Mouse (Mus musculus): ENCODE results near the gene 4930524B15Rik. TPM values are rescaled to one million over a fixed set of nuclear protein-coding genes. Genes with fewer than 3 reads are reported as not detected.

4930524B15Rik gene
- polyA plus RNA-seq, 1 experiment, result 33.6 TPM

DNA sequence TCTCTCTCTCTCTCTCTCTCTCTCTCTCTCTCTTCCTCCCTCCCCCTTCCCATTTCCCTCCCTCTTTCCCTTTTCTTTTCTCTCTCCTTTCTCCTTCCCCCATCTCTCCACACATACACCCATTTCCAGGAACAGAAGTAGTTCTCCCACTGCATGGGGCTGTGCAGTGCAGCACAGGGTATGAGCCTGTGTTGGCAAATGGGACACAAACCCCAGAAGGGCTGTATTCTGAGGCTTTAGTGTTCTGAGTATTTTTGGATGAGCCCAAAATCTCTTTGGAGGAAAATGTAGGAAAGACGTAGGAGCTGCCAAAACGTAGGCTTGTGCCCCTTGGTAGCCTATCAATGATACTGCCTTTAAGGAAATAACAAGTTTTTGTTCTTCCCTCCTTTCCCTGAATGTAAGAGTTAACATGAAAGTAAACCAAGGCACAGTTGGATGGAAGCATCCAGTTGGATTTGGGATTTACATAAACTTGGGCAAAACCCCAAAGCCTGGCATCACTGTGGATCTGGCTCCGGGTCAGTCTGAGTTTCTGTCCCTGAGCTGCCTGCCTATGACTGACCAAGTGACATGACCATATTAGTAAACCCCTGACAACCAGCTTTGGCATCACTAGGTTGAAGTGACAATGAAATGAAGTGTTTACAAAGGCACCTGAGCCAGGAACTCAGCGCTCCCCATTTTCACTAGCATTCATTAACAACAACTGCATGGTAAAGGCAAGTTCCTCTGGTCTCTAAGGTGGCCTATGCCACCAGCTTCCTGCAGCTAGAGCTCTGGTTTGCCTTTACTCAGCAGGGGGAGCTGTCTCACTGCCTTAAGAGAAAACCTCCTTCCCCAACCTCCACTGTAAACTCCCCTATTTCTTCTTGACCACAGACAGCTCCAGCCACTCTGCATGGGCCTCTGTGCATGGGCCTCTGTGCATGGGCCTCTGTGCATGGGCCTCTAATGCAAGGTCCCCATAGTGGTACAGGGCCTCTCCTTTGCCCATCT, 23.5 kb upstream of the 4930524B15Rik start:
- Histone ChIP-seq H3K27me3 (ENCODE audit: control insufficient read depth, insufficient read depth, low read length) (no peaks in the 10 kb centered on the region), H3K36me3 (ENCODE audit: control insufficient read depth, insufficient read depth, low read length) (no peaks in the 10 kb centered on the region), H3K4me1 (ENCODE audit: control insufficient read depth, insufficient read depth, low read length) (peaks cover 6% of the 10 kb centered on the region), H3K4me3 (ENCODE audit: control insufficient read depth, low read depth, low read length) (no peak overlapping the region), H3K27ac (ENCODE audit: control insufficient read depth, insufficient read depth, low read depth, low read length) (no peak overlapping the region)
- TF ChIP-seq POLR2A (IDR thresholded peaks at IDR 0.05; ENCODE audit: control insufficient read depth, low read depth, low read length) (no peak), CTCF (IDR thresholded peaks at IDR 0.05; ENCODE audit: control insufficient read depth, insufficient read depth, insufficient replicate concordance, low read depth, low read length) (no peak)

DNA sequence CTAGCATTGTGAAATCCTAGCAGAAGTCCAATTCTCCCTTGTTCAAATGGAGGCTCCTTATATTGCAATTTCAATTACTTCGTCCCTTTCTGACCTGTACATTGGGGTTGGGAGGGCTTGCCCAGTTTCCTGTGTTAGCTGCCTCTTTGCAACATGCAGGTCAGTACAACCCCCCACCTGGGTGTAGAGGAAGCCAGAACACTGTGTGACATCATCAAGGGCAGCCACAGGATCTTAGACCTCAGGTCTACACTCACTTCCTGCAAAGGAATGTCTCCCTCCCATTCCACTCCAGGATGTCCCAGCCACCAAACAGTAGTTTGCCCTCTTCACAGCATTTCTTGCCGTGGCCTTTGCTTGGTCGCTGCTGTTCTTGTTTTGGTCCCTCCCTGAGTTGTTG, 19.9 kb upstream of the 4930524B15Rik start:
- Histone ChIP-seq H3K27me3 (ENCODE audit: control insufficient read depth, insufficient read depth, low read length) (no peaks in the 10 kb centered on the region), H3K4me3 (ENCODE audit: control insufficient read depth, low read depth, low read length) (no peak overlapping the region), H3K36me3 (ENCODE audit: control insufficient read depth, insufficient read depth, low read length) (no peaks in the 10 kb centered on the region), H3K27ac (ENCODE audit: control insufficient read depth, insufficient read depth, low read depth, low read length) (no peak overlapping the region), H3K4me1 (ENCODE audit: control insufficient read depth, insufficient read depth, low read length) (peaks cover 16% of the 10 kb centered on the region)
- TF ChIP-seq CTCF (IDR thresholded peaks at IDR 0.05; ENCODE audit: control insufficient read depth, insufficient read depth, insufficient replicate concordance, low read depth, low read length) (no peak), POLR2A (IDR thresholded peaks at IDR 0.05; ENCODE audit: control insufficient read depth, low read depth, low read length) (no peak)

- Histone ChIP-seq H3K4me3 (ENCODE audit: control insufficient read depth, low read depth, low read length) (peak overlapping the region; percentile 27), H3K27ac (ENCODE audit: control insufficient read depth, insufficient read depth, low read depth, low read length) (no peak overlapping the region), H3K27me3 (ENCODE audit: control insufficient read depth, insufficient read depth, low read length) (no peaks in the 10 kb centered on the region), H3K4me1 (ENCODE audit: control insufficient read depth, insufficient read depth, low read length) (peaks cover 9% of the 10 kb centered on the region), H3K36me3 (ENCODE audit: control insufficient read depth, insufficient read depth, low read length) (no peaks in the 10 kb centered on the region)
- no peak for TF ChIP-seq CTCF (IDR thresholded peaks at IDR 0.05; ENCODE audit: control insufficient read depth, insufficient read depth, insufficient replicate concordance, low read depth, low read length)
- no peak for TF ChIP-seq POLR2A (IDR thresholded peaks at IDR 0.05; ENCODE audit: control insufficient read depth, low read depth, low read length)
These were observed 16.7 kb upstream of the 4930524B15Rik start for GRCm38 (mm10) chr11:31948462-31949330.

GRCm38 (mm10) chr11:31949331-31949785, 16.0 kb upstream of the 4930524B15Rik start:
- Histone ChIP-seq H3K27me3 (ENCODE audit: control insufficient read depth, insufficient read depth, low read length) (no peaks in the 10 kb centered on the region), H3K4me3 (ENCODE audit: control insufficient read depth, low read depth, low read length) (peak overlapping the region; percentile 27), H3K4me1 (ENCODE audit: control insufficient read depth, insufficient read depth, low read length) (peaks cover 9% of the 10 kb centered on the region), H3K27ac (ENCODE audit: control insufficient read depth, insufficient read depth, low read depth, low read length) (no peak overlapping the region), H3K36me3 (ENCODE audit: control insufficient read depth, insufficient read depth, low read length) (no peaks in the 10 kb centered on the region)
- TF ChIP-seq CTCF (IDR thresholded peaks at IDR 0.05; ENCODE audit: control insufficient read depth, insufficient read depth, insufficient replicate concordance, low read depth, low read length) (no peak), POLR2A (IDR thresholded peaks at IDR 0.05; ENCODE audit: control insufficient read depth, low read depth, low read length) (no peak)

GRCm38 (mm10) chr11:31960071-31960470, 5.3 kb upstream of the 4930524B15Rik start:
- no peak for TF ChIP-seq POLR2A (IDR thresholded peaks at IDR 0.05; ENCODE audit: control insufficient read depth, low read depth, low read length)
- TF ChIP-seq CTCF (IDR thresholded peaks at IDR 0.05; ENCODE audit: control insufficient read depth, insufficient read depth, insufficient replicate concordance, low read depth, low read length), result no peak
- no peak overlapping the region for H3K4me3 ChIP-seq (ENCODE audit: control insufficient read depth, low read depth, low read length)
- no peaks in the 10 kb centered on the region for H3K36me3 ChIP-seq (ENCODE audit: control insufficient read depth, insufficient read depth, low read length)
- H3K27ac ChIP-seq (ENCODE audit: control insufficient read depth, insufficient read depth, low read depth, low read length), result no peak overlapping the region
- no peaks in the 10 kb centered on the region for H3K27me3 ChIP-seq (ENCODE audit: control insufficient read depth, insufficient read depth, low read length)
- no peaks in the 10 kb centered on the region for H3K4me1 ChIP-seq (ENCODE audit: control insufficient read depth, insufficient read depth, low read length)

DNA sequence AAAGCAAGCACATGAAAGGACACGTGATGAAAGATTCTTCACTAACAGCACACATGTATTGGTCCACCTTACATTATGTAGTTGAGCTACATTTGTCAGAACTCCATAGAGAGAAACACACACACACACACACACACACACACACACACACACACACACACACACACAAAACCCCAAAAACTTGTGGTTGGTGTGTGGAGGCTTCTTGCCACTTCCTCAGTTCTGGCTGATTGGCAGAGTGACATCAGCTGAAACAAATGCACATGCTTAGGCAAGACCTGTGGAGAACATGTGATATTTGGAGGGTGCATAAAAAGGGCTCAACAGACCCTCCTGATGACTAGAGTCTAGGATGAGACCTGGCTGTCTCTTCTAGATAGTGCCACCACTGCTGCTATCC, 1.4 kb upstream of the 4930524B15Rik start:
- Histone ChIP-seq H3K4me3 (ENCODE audit: control insufficient read depth, low read depth, low read length) (peak overlapping the region; percentile 55; the same call in 1 of the 2 replicates), H3K4me1 (ENCODE audit: control insufficient read depth, insufficient read depth, low read length) (no peaks in the 10 kb centered on the region), H3K27ac (ENCODE audit: control insufficient read depth, insufficient read depth, low read depth, low read length) (no peak overlapping the region), H3K36me3 (ENCODE audit: control insufficient read depth, insufficient read depth, low read length) (no peaks in the 10 kb centered on the region), H3K27me3 (ENCODE audit: control insufficient read depth, insufficient read depth, low read length) (no peaks in the 10 kb centered on the region)
- TF ChIP-seq POLR2A (IDR thresholded peaks at IDR 0.05; ENCODE audit: control insufficient read depth, low read depth, low read length) (no peak), CTCF (IDR thresholded peaks at IDR 0.05; ENCODE audit: control insufficient read depth, insufficient read depth, insufficient replicate concordance, low read depth, low read length) (no peak)

GRCm38 (mm10) chr11:31974132-31974531, 8.7 kb downstream of the 4930524B15Rik start:
- Histone ChIP-seq H3K27me3 (ENCODE audit: control insufficient read depth, insufficient read depth, low read length) (no peaks in the 10 kb centered on the region), H3K4me1 (ENCODE audit: control insufficient read depth, insufficient read depth, low read length) (no peaks in the 10 kb centered on the region), H3K4me3 (ENCODE audit: control insufficient read depth, low read depth, low read length) (no peak overlapping the region), H3K36me3 (ENCODE audit: control insufficient read depth, insufficient read depth, low read length) (peaks cover 1% of the 10 kb centered on the region; the same call in 1 of the 2 replicates), H3K27ac (ENCODE audit: control insufficient read depth, insufficient read depth, low read depth, low read length) (no peak overlapping the region)
- TF ChIP-seq CTCF (IDR thresholded peaks at IDR 0.05; ENCODE audit: control insufficient read depth, insufficient read depth, insufficient replicate concordance, low read depth, low read length), result no peak
- no peak for TF ChIP-seq POLR2A (IDR thresholded peaks at IDR 0.05; ENCODE audit: control insufficient read depth, low read depth, low read length)
